Mouse (Mus musculus) adrenal gland, adult 18-20 months (tissue): Measurements from ENCODE around the gene Dock3. TPM values are rescaled to one million over a fixed set of nuclear protein-coding genes. Genes with fewer than 3 reads are reported as not detected.

Experiments used
- DNase-seq, 2 experiments: peaks; one replicate each; pipeline ENCODE4 v3.0.0; 2021 to 2022; ENCODE audit warnings: low spot score in 2 of 2
- microRNA-seq, 2 experiments: library from miRNA; unstranded; fragments of <30 nt; microRNA quantifications; one replicate each; pipeline ENCODE4 v1.2.0; 2021; ENCODE audit warnings: borderline number of aligned reads in 2 of 2
- total RNA-seq, 2 experiments: library from RNA; stranded (reverse); gene quantifications; 1 replicate in 1 of 2; 2 replicates in 1 of 2; pipeline ENCODE4 v1.2.3; 2021

Dock3 gene
- total RNA-seq, 2 experiments from 2014 or later, result 3.1 to 3.7 TPM

DNA sequence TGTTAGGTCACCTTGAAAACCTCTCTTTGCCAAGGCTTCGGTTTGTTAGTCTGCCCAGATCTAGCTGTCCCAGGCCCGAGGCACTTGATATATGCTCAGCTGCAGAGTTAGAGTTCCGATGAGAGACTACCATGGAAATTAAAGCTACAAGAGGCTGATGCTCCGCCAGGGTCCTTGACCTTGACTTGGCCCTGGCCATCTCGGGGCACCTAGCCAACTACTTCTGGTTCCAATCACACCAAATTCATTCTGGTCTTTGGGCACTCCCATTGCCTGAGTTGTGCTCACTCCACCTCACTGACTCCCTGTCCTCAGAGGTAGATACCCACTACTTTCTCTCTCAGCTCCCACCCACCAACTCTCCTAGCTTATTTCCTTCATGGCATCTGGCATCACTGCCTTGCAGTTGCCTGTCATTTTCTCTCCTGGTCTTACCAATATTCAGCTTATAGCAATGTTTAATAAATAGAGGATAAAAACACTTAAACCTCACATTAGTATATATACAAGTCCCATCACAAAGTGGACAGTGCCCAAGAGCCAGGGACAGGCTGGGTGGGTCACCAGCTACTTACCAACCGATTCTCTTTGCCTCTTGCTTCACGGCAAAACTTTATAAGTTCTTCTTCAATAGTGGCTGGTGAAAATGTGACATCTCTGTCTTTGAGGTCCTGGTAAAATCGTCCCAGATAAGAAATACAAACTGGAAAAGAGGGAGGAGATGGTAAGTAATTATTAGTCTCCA, 341.0 kb downstream of the Dock3 start:
- DNase-seq, result peak; percentile 40 to 62

DNA sequence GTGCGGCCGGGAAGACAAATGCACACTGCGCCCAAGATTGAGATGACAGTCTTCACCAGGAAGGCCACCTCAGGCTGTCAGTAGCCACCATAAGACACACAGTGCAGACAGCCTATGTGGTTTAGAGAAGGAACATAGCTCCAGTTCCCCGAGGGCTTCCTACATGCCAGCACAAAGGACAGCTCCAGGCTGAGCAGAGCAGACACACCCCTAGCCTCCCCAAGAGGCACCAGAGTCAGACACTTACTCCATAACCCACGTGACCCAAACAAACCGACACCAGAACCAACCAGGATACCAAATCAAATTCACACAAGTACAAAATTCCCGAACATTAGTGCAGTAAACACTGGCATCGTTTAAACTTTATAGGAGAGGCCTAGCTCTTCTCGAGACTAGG, 342.4 kb downstream of the Dock3 start:
- DNase-seq, result no peak

DNA sequence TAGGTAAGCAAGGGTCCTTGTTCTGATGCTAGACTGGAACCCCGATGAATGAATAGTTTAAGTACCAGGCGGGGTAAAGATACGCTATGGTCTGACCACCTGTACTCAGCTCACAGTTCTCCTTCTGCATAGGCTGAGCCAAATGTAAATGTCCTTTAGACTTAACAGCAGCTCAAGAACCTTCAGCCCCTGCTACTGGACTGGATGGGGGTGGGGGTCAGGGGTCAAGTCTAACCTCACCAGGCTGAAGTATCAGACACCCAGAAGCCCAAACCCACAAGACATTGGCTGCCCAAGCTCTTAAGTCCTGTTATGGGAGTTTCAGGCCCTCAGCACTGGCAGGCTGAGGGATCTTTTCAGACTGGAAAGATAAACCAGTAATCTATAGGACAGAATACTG, 343.4 kb downstream of the Dock3 start:
- DNase-seq, result no peak

DNA sequence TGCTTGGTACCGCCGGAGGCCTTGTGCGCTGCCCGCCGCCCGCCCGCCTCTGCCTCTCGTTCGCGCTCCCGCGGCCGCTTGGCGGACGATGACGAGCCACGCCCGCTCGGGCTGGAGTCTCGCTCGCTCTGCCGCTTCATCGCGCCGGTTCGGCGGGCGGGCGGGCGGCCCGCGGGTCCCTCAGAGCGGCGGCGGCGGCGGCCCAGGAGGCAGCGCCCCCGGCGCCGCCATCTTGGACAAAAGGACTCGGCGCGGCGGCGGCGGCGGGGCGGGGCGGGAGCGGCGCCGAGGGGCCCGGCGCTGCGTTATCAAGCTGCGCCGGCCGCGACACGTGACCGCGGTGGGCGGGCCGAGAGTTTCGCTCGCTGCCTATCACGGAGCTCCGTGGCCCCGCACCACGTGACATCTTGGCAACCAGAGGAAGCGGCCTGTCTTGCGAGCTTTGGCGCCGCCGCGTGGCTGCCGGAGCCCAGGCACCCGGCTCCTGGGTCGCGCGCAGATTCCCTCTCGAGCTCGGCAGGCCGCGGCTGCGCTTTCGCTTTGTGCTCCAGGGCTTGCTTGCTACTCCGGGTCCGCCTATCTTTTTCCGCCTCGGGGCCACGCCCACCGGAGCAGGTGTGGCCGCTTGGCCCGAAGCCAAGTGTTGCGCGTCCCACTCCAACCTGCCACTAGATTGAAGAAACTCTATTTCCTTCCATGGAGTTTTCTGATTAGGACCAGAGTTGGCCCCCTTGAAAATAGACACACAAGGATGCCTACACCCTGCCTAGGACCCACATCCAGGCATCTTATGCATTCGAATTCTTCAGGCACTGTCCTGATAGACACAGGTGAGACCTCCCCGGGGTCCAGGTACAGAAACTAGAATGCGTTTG, 344.6 kb downstream of the Dock3 start, which contains the start of gene Rbm15b:
TSS of gene Rbm15b (minus strand) at position 601 of the 875 bp plus-strand sequence.
- DNase-seq, result peak; percentile 96

GRCm38 (mm10) chr9:106885901-106886731, 345.6 kb downstream of the Dock3 start:
- peak; percentile 42 to 50 for DNase-seq

DNA sequence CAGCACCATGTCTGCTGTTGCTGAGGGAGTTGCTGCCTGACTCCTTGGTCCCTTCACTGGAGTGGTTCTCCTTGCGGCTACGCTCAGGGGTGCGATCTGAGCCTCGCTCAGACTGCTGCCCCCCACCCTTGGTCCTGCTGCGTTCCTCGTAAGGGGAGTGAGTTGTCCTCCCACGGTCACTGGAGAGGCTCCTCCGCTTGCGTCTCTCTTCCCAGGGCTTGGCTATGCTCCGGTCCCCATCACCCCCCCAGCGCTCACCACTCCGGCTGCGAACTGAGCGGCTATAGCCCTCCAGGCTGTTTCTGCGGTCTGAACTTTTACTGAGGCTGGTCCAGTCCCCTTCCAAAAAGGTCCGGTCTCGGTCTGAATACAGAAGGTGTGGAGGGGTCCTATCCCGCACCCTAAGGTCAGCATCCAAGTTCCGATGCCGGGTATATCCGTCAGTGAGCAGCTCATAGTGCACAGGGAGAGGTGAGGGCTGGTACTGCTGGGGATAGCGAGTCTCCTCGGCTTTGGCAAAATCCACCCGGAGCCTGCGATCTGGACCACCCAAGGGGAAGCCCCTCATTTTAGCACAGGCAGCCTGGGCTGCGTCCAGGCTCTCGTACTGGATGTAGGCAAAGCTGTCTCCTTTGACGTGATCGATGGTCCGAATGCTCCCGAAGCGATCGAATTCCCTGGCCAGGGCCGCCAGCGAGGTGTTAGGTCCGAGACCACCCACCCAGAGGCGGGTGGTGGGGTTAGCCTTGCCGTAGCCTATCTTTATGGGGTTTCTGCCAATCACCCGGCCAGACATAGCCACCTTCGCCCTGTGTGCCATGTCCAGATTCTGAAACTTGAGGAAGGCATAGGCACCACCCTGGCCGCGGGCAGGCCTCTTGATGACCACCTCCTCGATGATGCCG, 346.5 kb downstream of the Dock3 start:
- no peak for DNase-seq

DNA sequence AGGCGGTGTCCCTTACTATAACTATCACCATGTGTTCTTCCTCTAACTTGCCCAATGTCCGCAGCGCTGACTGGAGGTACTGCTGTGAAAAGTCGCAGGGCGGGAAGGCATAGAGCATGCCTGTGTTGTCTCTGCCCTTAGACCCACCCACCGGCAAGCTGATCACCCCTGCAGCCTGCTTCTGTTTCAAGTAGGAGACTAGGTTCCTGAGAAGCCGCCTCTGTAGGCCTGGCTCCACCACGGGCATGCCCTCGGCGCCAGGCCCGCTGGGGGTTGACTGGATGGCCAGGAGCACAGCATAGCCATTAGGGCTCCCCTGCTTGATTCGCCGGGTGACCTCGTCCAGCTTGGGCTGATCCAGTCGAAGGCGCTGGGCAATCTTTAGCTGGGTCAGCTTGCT, 347.4 kb downstream of the Dock3 start:
- no peak for DNase-seq

GRCm38 (mm10) chr9:106883085-106883484, 348.6 kb downstream of the Dock3 start:
- no peak for DNase-seq

DNA sequence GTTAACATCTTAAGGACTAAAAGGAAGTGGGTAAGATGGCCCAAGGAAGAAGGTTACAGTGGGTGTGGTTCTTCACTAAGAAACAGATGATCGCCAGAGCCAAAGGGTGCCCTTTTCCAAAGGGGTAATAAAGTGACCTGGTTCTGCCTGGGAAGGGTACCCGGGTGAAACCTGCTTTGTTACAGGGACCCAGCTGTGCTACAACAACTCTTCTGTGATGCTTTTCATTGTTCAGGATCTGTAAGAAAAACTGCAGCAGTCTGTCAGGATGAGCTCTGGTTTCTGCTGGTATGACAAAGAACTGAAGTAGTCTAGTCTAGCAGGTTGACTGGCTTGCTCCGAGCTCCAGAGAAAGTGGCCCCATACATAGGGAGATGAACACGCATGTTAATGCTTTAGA, 349.5 kb downstream of the Dock3 start:
- DNase-seq, result no peak

- no peak for DNase-seq
These were observed 350.5 kb downstream of the Dock3 start for GRCm38 (mm10) chr9:106881071-106881755.

DNA sequence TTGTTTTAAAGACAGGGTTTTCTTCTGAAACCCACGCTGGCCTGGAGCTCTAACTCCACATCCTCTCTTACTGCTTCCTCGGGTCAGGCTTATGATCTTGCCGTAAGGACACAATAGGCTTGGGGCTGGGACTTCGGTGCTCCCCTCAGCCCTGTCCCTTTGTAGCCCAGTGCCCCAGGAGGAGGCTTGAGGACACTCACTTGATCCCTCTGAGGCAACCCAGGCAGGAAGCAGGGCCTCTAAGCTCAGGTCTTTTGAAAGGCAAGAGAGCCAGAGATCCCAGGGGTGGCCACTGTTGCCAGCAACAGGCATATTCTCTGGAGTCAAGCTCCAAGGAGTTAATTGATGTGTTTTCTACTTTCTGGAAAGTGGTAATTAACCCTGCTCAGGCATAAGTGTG, 352.2 kb downstream of the Dock3 start:
- no peak for DNase-seq

DNA sequence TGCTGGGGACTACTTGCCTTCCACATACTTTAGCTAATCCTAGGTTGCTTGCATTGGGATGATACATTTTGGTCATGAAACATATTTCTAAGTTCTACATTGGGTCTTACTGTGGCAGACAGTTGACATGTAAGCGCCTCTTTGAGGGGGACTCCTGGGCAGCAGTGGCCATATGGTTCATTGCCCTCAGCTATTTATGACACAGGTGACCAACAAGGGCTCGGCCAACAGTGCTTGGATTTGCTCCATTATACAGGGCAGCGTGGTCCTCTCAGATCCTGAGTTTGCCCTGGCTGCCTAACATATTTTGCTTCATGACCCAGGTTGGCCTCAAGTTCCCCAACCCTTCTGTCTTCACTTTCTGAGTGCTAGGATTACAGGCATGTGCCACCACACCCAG, 355.0 kb downstream of the Dock3 start:
- DNase-seq, result no peak

- no peak for DNase-seq
These were observed 357.5 kb downstream of the Dock3 start for GRCm38 (mm10) chr9:106874216-106874615.

DNA sequence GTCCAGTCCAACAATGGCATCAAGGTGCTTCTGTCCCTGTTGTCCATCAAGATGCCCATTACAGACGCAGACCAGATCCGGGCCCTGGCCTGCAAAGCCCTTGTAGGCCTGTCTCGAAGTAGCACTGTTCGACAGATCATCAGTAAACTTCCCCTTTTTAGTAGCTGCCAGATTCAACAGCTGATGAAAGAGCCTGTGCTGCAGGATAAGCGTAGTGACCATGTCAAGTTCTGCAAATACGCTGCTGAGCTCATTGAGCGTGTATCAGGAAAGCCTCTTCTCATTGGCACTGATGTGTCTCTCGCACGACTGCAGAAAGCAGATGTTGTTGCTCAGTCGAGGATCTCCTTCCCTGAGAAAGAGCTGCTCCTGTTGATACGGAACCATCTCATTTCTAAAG, 373.7 kb downstream of the Dock3 start:
- no peak for DNase-seq

DNA sequence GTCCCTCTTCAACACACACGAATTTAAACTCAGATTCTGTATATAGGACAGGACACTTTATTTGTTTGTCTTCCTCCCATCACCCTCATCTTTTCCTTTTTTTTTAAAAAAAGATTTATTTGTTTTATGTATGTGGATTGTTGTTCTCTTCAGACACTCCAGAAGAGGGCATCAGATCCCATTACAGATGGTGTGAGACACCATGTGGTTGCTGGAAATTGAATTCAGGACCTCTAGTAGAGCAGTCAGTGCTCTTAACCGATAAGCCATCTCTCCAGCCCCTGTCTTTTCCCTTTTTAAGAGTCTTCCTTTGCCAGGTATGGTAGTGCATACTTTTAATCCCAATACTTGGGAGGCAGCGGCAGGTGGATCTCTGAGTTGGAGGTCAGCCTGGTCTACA, 375.0 kb downstream of the Dock3 start:
- no peak for DNase-seq

Small RNAs within 50 kb of the gene (microRNA-seq; reads per million reads assigned to microRNA genes)
- 0 reads per million in 2 experiments for gene Gm22238

Other genes with a start within 250 kb of the Dock3 start
- gene Mapkapk3, start 58.0 kb upstream of the Dock3 start, total RNA-seq, result 10 to 100 TPM; 42.8 to 55.6 TPM
- 1 to 10 TPM; 7.9 to 9.9 TPM for gene Cish, start 64.1 kb upstream of the Dock3 start, total RNA-seq
- gene Hemk1, start 106.4 kb upstream of the Dock3 start, total RNA-seq, result 10 to 100 TPM; 12.9 to 17.4 TPM
- 1 to 10 TPM in 1 of 2 experiments, under 1 TPM in 1; 0.30 to 1.3 TPM for gene 6430571L13Rik, start 108.7 kb upstream of the Dock3 start, total RNA-seq
- gene Cacna2d2, start 167.7 kb upstream of the Dock3 start, total RNA-seq, result 1 to 10 TPM; 5.8 to 6.9 TPM